Mouse (Mus musculus) hindbrain, embryonic 10.5 days (tissue): ENCODE data around the gene Taf13. TPM values are rescaled to one million over a fixed set of nuclear protein-coding genes. Genes with fewer than 3 reads are reported as not detected.

Experiments
- DNase-seq: peaks from one replicate; pipeline ENCODE4 v3.0.0-alpha.2; 2017; ENCODE audit warnings: low spot score
- H3K27ac ChIP-seq: fragments of 300-500 bp; sonication (generic); 2 replicates; pipeline ENCODE4 v1.5.1; 2016; ENCODE audit warnings: mild to moderate bottlenecking, moderate library complexity
- H3K27me3 ChIP-seq: fragments of 300-500 bp; sonication (generic); 2 replicates; pipeline ENCODE4 v1.6.1; 2016; ENCODE audit warnings: mild to moderate bottlenecking; ENCODE audit not compliant: poor library complexity, insufficient read depth, severe bottlenecking
- H3K36me3 ChIP-seq: fragments of 300-500 bp; sonication (generic); 2 replicates; pipeline ENCODE4 v1.6.1; 2016; ENCODE audit warnings: mild to moderate bottlenecking, moderate library complexity
- H3K4me1 ChIP-seq: fragments of 300-500 bp; sonication (generic); replicated peaks from 2 replicates; pipeline ENCODE4 v1.6.1; 2016; ENCODE audit warnings: mild to moderate bottlenecking
- H3K4me3 ChIP-seq: fragments of 300-500 bp; sonication (generic); 2 replicates; pipeline ENCODE4 v1.5.1; 2016; ENCODE audit warnings: mild to moderate bottlenecking, moderate library complexity
- H3K9me3 ChIP-seq: fragments of 300-500 bp; sonication (generic); 2 replicates; pipeline ENCODE4 v1.6.1; 2016; ENCODE audit warnings: mild to moderate bottlenecking, moderate library complexity
- WGBS: fragments of 180-500 bp; shearing (Covaris S2); methylation state at CpG from one replicate; pipeline ENCODE4 v1.1.7; 2016; 5-methylcytosine and 5-hydroxymethylcytosine counted together
- polyA plus RNA-seq: library from polyadenylated mRNA; unstranded; fragments of >200 nt; fragmentation: Nextera tagmentation; extraction: Ambion mirVana; gene quantifications from 2 replicates; pipeline ENCODE4 v1.2.1, GENCODE M21; 2016

Gene Taf13
- polyA plus RNA-seq, 1 experiment from 2014 or later = 64.2 TPM

- peak overlapping the region; percentile 99 for H3K4me3 ChIP-seq
- H3K9me3 ChIP-seq = no peaks in the 10 kb centered on the region
- no peaks in the 10 kb centered on the region for H3K36me3 ChIP-seq
- H3K27ac ChIP-seq = peak overlapping the region; percentile 92
- no peak for DNase-seq
- H3K27me3 ChIP-seq = no peaks in the 10 kb centered on the region
- WGBS = under 1% methylated on average over 61 of the region's 61 CpGs
- H3K4me1 ChIP-seq = peaks cover 22% of the 10 kb centered on the region
Observed at GRCm38 (mm10) chr3:108591530-108592522, 20.3 kb downstream of the Taf13 start.

GRCm38 (mm10) chr3:108608906-108609305 is 37.4 kb downstream of the Taf13 start:
- Histone ChIP-seq H3K36me3 (peaks cover 25% of the 10 kb centered on the region), H3K4me3 (no peak overlapping the region), H3K27me3 (no peaks in the 10 kb centered on the region), H3K9me3 (no peaks in the 10 kb centered on the region), H3K27ac (no peak overlapping the region), H3K4me1 (no peaks in the 10 kb centered on the region)
- no peak for DNase-seq
- WGBS = 71% methylated on average over 3 of the region's 3 CpGs

Other genes with a start within 250 kb of the Taf13 start
- gene Mybphl, start 206.8 kb upstream of the Taf13 start, polyA plus RNA-seq = not detected in 2 replicates
- 75.8 and 89.8 TPM in 2 replicates for gene Psrc1, start 187.9 kb upstream of the Taf13 start, polyA plus RNA-seq
- 58.1 and 79.1 TPM in 2 replicates for gene Celsr2, start 156.1 kb upstream of the Taf13 start, polyA plus RNA-seq
- gene Sars, start 126.5 kb upstream of the Taf13 start, polyA plus RNA-seq = 161 and 177 TPM in 2 replicates
- gene 1700013F07Rik, start 37.5 kb upstream of the Taf13 start, polyA plus RNA-seq = 0.50 and 2.6 TPM in 2 replicates
- 1.4 and 2.3 TPM in 2 replicates for gene 5330417C22Rik, start 35.2 kb upstream of the Taf13 start, polyA plus RNA-seq
- 37.7 and 42.4 TPM in 2 replicates for gene Tmem167b, start 9.2 kb upstream of the Taf13 start, polyA plus RNA-seq
- 22.6 and 35.1 TPM in 2 replicates for gene Wdr47, start 19.6 kb downstream of the Taf13 start, polyA plus RNA-seq
- gene Clcc1, start 82.2 kb downstream of the Taf13 start, polyA plus RNA-seq = 58.1 and 70.7 TPM in 2 replicates
- 87.7 and 88.5 TPM in 2 replicates for gene Gpsm2, start 150.6 kb downstream of the Taf13 start, polyA plus RNA-seq
- gene Aknad1, start 168.0 kb downstream of the Taf13 start, polyA plus RNA-seq = 0.04 TPM in 1 of 2 replicates, not detected in the other